Mouse (Mus musculus): Measurements from ENCODE around the gene Clcnkb.

Gene Clcnkb

GRCm38 (mm10) chr4:141406516-141407299 lies 9.1 kb downstream of the Clcnkb start:
- in situ Hi-C loops (cut with MboI, MseI), result loop anchor here (5.0 to 10.0 kb wide), 2 partner anchors 78 to 161 kb away; no protein-coding TSS in a partner anchor

GRCm38 (mm10) chr4:141405314-141405622 lies 10.5 kb downstream of the Clcnkb start:
- in situ Hi-C loops (cut with MboI, MseI), result loop anchor here (5.0 to 10.0 kb wide), 2 partner anchors 80 to 162 kb away; no protein-coding TSS in a partner anchor

- in situ Hi-C loops (cut with MboI, MseI), result loop anchor here (5.0 to 10.0 kb wide), 2 partner anchors 80 to 163 kb away; no protein-coding TSS in a partner anchor
Observed at GRCm38 (mm10) chr4:141404518-141405313, 11.1 kb downstream of the Clcnkb start.

GRCm38 (mm10) chr4:141400171-141400570 lies 15.6 kb downstream of the Clcnkb start:
- in situ Hi-C loops (cut with MboI, MseI), result loop anchor here (10.0 kb wide), 1 partner anchor 85 kb away; no protein-coding TSS in a partner anchor

- in situ Hi-C loops (cut with MboI, MseI), result no loop called here
Observed at GRCm38 (mm10) chr4:141398545-141398944, 17.3 kb downstream of the Clcnkb start, which contains the start of gene Clcnka. Gene Clcnka, minus strand, starts transcription at chr4:141398724.

GRCm38 (mm10) chr4:141397861-141398260 lies 18.0 kb downstream of the Clcnkb start:
- in situ Hi-C loops (cut with MboI, MseI), result no loop called here

GRCm38 (mm10) chr4:141394751-141395150 lies 21.1 kb downstream of the Clcnkb start:
- in situ Hi-C loops (cut with MboI, MseI), result no loop called here

- in situ Hi-C loops (cut with MboI, MseI), result no loop called here
Observed at GRCm38 (mm10) chr4:141391293-141391692, 24.5 kb downstream of the Clcnkb start.

- in situ Hi-C loops (cut with MboI, MseI), result no loop called here
Observed at GRCm38 (mm10) chr4:141389366-141390150, 26.3 kb downstream of the Clcnkb start.

GRCm38 (mm10) chr4:141387933-141388332 lies 27.9 kb downstream of the Clcnkb start:
- in situ Hi-C loops (cut with MboI, MseI), result no loop called here

GRCm38 (mm10) chr4:141387093-141387784 lies 28.6 kb downstream of the Clcnkb start:
- in situ Hi-C loops (cut with MboI, MseI), result no loop called here

GRCm38 (mm10) chr4:141386150-141386549 lies 29.7 kb downstream of the Clcnkb start:
- in situ Hi-C loops (cut with MboI, MseI), result no loop called here

- in situ Hi-C loops (cut with MboI, MseI), result no loop called here
Observed at GRCm38 (mm10) chr4:141385275-141385674, 30.5 kb downstream of the Clcnkb start.

- in situ Hi-C loops (cut with MboI, MseI), result no loop called here
Observed at GRCm38 (mm10) chr4:141382406-141382805, 33.4 kb downstream of the Clcnkb start.

GRCm38 (mm10) chr4:141379674-141380073 lies 36.1 kb downstream of the Clcnkb start:
- in situ Hi-C loops (cut with MboI, MseI), result no loop called here

GRCm38 (mm10) chr4:141372426-141372825 lies 43.4 kb downstream of the Clcnkb start:
- in situ Hi-C loops (cut with MboI, MseI), result no loop called here

GRCm38 (mm10) chr4:141367997-141368791 lies 47.6 kb downstream of the Clcnkb start, which contains the start of gene Fam131c:
Gene Fam131c, plus strand, starts transcription at chr4:141368220.
- in situ Hi-C loops (cut with MboI, MseI), result no loop called here

GRCm38 (mm10) chr4:141365876-141366275 lies 49.9 kb downstream of the Clcnkb start:
- in situ Hi-C loops (cut with MboI, MseI), result no loop called here

- in situ Hi-C loops (cut with MboI, MseI), result no loop called here
Observed at GRCm38 (mm10) chr4:141365126-141365525, 50.7 kb downstream of the Clcnkb start.

GRCm38 (mm10) chr4:141362937-141363548 lies 52.8 kb downstream of the Clcnkb start:
- in situ Hi-C loops (cut with MboI, MseI), result loop anchor here (5.0 kb wide), 1 partner anchor 86 kb away; no protein-coding TSS in a partner anchor

Measured in T-helper 2 cell (primary cell).